Mouse (Mus musculus) CH12.LX (cell line): ENCODE data around the gene Cntrl. TPM values are rescaled to one million over a fixed set of nuclear protein-coding genes. Genes with fewer than 3 reads are reported as not detected.

Experiments
- DNase-seq: peaks from one replicate; pipeline ENCODE4 v3.0.0-alpha.2; 2013; ENCODE audit errors: extremely low read depth
- H3K27ac ChIP-seq: 2 replicates; pipeline ENCODE4 v1.5.1; 2012; ENCODE audit warnings: low read depth, mild to moderate bottlenecking, control low read depth, moderate library complexity; ENCODE audit not compliant: insufficient read depth
- H3K27me3 ChIP-seq: replicated peaks from 2 replicates; pipeline ENCODE3; 2012; ENCODE audit warnings: inconsistent platforms
- H3K36me3 ChIP-seq, 2 experiments: replicated peaks in 1 of 2; 2 replicates each; pipeline versions ENCODE3 to v1.6.1; 2012; ENCODE audit warnings: inconsistent platforms in 1 of 2, low read length in 1 of 2, mild to moderate bottlenecking in 1 of 2, mixed read lengths in 1 of 2, moderate library complexity in 1 of 2; ENCODE audit not compliant: control insufficient read depth in 1 of 2, insufficient read depth in 1 of 2
- H3K4me1 ChIP-seq, 2 experiments: 2 replicates each; pipeline ENCODE4 v1.6.1; 2012; ENCODE audit warnings: inconsistent platforms in 1 of 2, moderate library complexity in 1 of 2; ENCODE audit not compliant: insufficient read depth in 2 of 2, control insufficient read depth in 1 of 2
- H3K4me2 ChIP-seq: 2 replicates; pipeline ENCODE4 v1.6.1; 2012; ENCODE audit warnings: low read depth, mild to moderate bottlenecking, control low read depth; ENCODE audit not compliant: poor library complexity, insufficient read depth, severe bottlenecking
- H3K4me3 ChIP-seq, 3 experiments: fragments of 150-350 bp in 1 of 3; sonication (generic) in 1 of 3; replicated peaks in 1 of 3; 2 replicates each; pipeline versions ENCODE3 to v1.5.1; 2011 to 2012; ENCODE audit warnings: low read depth in 2 of 3, low read length in 2 of 3, mild to moderate bottlenecking in 2 of 3, moderate library complexity in 2 of 3, control low read depth in 1 of 3, improper control_type of control experiment in 1 of 3, inconsistent platforms in 1 of 3, mixed read lengths in 1 of 3; ENCODE audit not compliant: poor library complexity in 1 of 3
- H3K79me2 ChIP-seq: replicated peaks from 2 replicates; pipeline ENCODE4 v1.6.1; 2012; ENCODE audit warnings: mild to moderate bottlenecking, moderate library complexity; ENCODE audit not compliant: control insufficient read depth, poor library complexity, insufficient read depth, severe bottlenecking; ENCODE audit errors: extremely low read depth
- H3K9ac ChIP-seq: 2 replicates; pipeline ENCODE4 v1.6.1; 2012; ENCODE audit warnings: low read depth, mild to moderate bottlenecking, control low read depth, moderate library complexity; ENCODE audit not compliant: insufficient read depth
- H3K9me3 ChIP-seq: replicated peaks from 2 replicates; pipeline ENCODE3; 2012; ENCODE audit warnings: low read length, inconsistent platforms, mixed read lengths
- BHLHE40 ChIP-seq: IDR thresholded peaks from 2 replicates; pipeline ENCODE4 v1.6.1; 2011; ENCODE audit warnings: mild to moderate bottlenecking, low read depth, low read length, improper control_type of control experiment
- EP300 ChIP-seq: IDR thresholded peaks from 2 replicates; pipeline ENCODE4 v1.6.1; 2011; ENCODE audit warnings: low read length, improper control_type of control experiment
- ETS1 ChIP-seq: conservative IDR thresholded peaks from 2 replicates; pipeline ENCODE4 v1.6.1; 2012; ENCODE audit warnings: low read depth, mild to moderate bottlenecking, inconsistent platforms, low read length, improper control_type of control experiment, moderate library complexity
- HCFC1 ChIP-seq: IDR thresholded peaks from 2 replicates; pipeline ENCODE4 v1.6.1; 2012; ENCODE audit warnings: low read depth, mild to moderate bottlenecking, inconsistent platforms, low read length, improper control_type of control experiment
- JUN ChIP-seq: IDR thresholded peaks from 2 replicates; pipeline ENCODE4 v1.6.1; 2011; ENCODE audit warnings: low read depth, mild to moderate bottlenecking, low read length, improper control_type of control experiment, moderate library complexity; ENCODE audit not compliant: insufficient read depth
- JUND ChIP-seq: conservative IDR thresholded peaks from 2 replicates; pipeline ENCODE4 v1.6.1; 2011; ENCODE audit warnings: low read depth, low read length, improper control_type of control experiment
- KAT2A ChIP-seq: IDR thresholded peaks from 2 replicates; pipeline ENCODE4 v1.6.1; 2012; ENCODE audit warnings: low read length, improper control_type of control experiment, inconsistent platforms; ENCODE audit not compliant: insufficient replicate concordance
- MAX ChIP-seq: IDR thresholded peaks from 2 replicates; pipeline ENCODE4 v1.6.1; 2011; ENCODE audit warnings: low read length, improper control_type of control experiment
- MYC ChIP-seq: IDR thresholded peaks from 2 replicates; pipeline ENCODE4 v1.6.1; 2011; ENCODE audit warnings: low read depth, mild to moderate bottlenecking, improper control_type of control experiment, low read length
- RAD21 ChIP-seq: IDR thresholded peaks from 2 replicates; pipeline ENCODE4 v1.6.1; 2011; ENCODE audit warnings: low read depth, mild to moderate bottlenecking, low read length, improper control_type of control experiment, moderate library complexity
- SIN3A ChIP-seq: IDR thresholded peaks from 2 replicates; pipeline ENCODE4 v1.6.1; 2012; ENCODE audit warnings: low read length, improper control_type of control experiment, inconsistent platforms
- SMC3 ChIP-seq: IDR thresholded peaks from 2 replicates; pipeline ENCODE4 v1.6.1; 2011; ENCODE audit warnings: low read depth, low read length, improper control_type of control experiment
- UBTF ChIP-seq: IDR thresholded peaks from 2 replicates; pipeline ENCODE4 v1.6.1; 2012; ENCODE audit warnings: low read depth, mild to moderate bottlenecking, inconsistent platforms, low read length, improper control_type of control experiment, moderate library complexity
- USF2 ChIP-seq: conservative IDR thresholded peaks from 2 replicates; pipeline ENCODE4 v1.6.1; 2011; ENCODE audit warnings: low read depth, low read length, improper control_type of control experiment
- ZKSCAN1 ChIP-seq: IDR thresholded peaks from 2 replicates; pipeline ENCODE4 v1.6.1; 2012; ENCODE audit warnings: low read depth, inconsistent platforms, low read length, improper control_type of control experiment, borderline replicate concordance
- ZMIZ1 ChIP-seq: IDR thresholded peaks from 2 replicates; pipeline ENCODE4 v1.6.1; 2012; ENCODE audit warnings: low read depth, mild to moderate bottlenecking, inconsistent platforms, low read length, improper control_type of control experiment
- ZNF384 ChIP-seq: IDR thresholded peaks from 2 replicates; pipeline ENCODE4 v1.6.1; 2012; ENCODE audit warnings: low read depth, low read length, improper control_type of control experiment, inconsistent platforms
- dilution Hi-C: fragments of 300-500 bp; cut with MboI; formaldehyde crosslinking; loops from 2 replicates; pipeline ENCODE4 v1.14.3; 2020; ENCODE audit warnings: low sequenced_read_pairs; ENCODE audit not compliant: extremely low pct_unique_long_range_greater_than_20kb, extremely low pct_ligation_motif_present
- in situ Hi-C: fragments of 300-500 bp; cut with MboI; formaldehyde crosslinking; loops from 3 replicates; pipeline ENCODE4 v1.14.3; 2019; ENCODE audit warnings: low sequenced_read_pairs, low pct_ligation_motif_present, low pct_unique_long_range_greater_than_20kb, mixed read lengths
- polyA plus RNA-seq: library from polyadenylated mRNA; unstranded; fragments of >175 nt; gene quantifications from 2 replicates; pipeline ENCODE4 v1.2.1, GENCODE M21; 2012; ENCODE audit warnings: low read depth; ENCODE audit not compliant: insufficient read length
- total RNA-seq, 2 experiments: library from RNA; depleted of rRNA; stranded (reverse); fragments of 300-350 nt in 1 of 2; fragments of >200 nt in 1 of 2; gene quantifications; 2 replicates each; pipeline ENCODE4 v1.2.3; 2012 to 2014

The Cntrl gene
- total and polyA plus RNA-seq, 3 experiments = 55.6 to 69.7 (median 64.5) TPM

GRCm38 (mm10) chr2:35222822-35223391, 113.6 kb downstream of the Cntrl start:
- in situ Hi-C loops = loop anchor here (10.0 kb wide), 1 partner anchor 172 kb away; the partner anchor contains the start of gene 4930402F06Rik

GRCm38 (mm10) chr2:35224285-35224684, 115.0 kb downstream of the Cntrl start:
- no peak overlapping the region for H3K27ac ChIP-seq
- TF ChIP-seq MAX (no peak), ZKSCAN1 (no peak), USF2 (no peak), JUND (no peak), UBTF (no peak), MYC (no peak), SIN3A (no peak), SMC3 (no peak)
- dilution Hi-C loops (no loop called here), in situ Hi-C loops (loop anchor here (10.0 kb wide), 1 partner anchor 171 kb away; the partner anchor contains the start of gene 4930402F06Rik)
- DNase-seq = no peak
- H3K36me3 ChIP-seq = no peaks in the 10 kb centered on the region
- H3K4me2 ChIP-seq = no peak overlapping the region
- H3K4me3 ChIP-seq = no peak overlapping the region
- H3K27me3 ChIP-seq = no peaks in the 10 kb centered on the region
- no peak overlapping the region for H3K9ac ChIP-seq
- no peaks in the 10 kb centered on the region for H3K9me3 ChIP-seq
- no peaks in the 10 kb centered on the region for H3K79me2 ChIP-seq
- H3K4me1 ChIP-seq = peaks cover 0 to 6% of the 10 kb centered on the region in 2 experiments; a peak in 1 of 4 replicates

More at GRCm38 (mm10) chr2:35222822-35223391, 113.6 kb downstream of the Cntrl start:
- Histone ChIP-seq H3K9me3 (no peaks in the 10 kb centered on the region), H3K79me2 (no peaks in the 10 kb centered on the region), H3K36me3 (no peaks in the 10 kb centered on the region), H3K4me2 (no peak overlapping the region), H3K9ac (no peak overlapping the region), H3K4me1 (peaks cover 0 to 5% of the 10 kb centered on the region in 2 experiments; a peak in 1 of 4 replicates), H3K27me3 (no peaks in the 10 kb centered on the region), H3K27ac (no peak overlapping the region), H3K4me3 (no peak overlapping the region)
- TF ChIP-seq RAD21 = no peak
- no peak for TF ChIP-seq UBTF
- no peak for TF ChIP-seq JUN
- TF ChIP-seq USF2 = no peak
- no peak for TF ChIP-seq SMC3
- TF ChIP-seq HCFC1 = no peak
- no peak for DNase-seq
- dilution Hi-C loops = no loop called here

- in situ Hi-C loops = loop anchor here (10.0 kb wide), 1 partner anchor 167 kb away; the partner anchor contains the start of gene 4930402F06Rik
Observed at GRCm38 (mm10) chr2:35228145-35228544, 118.9 kb downstream of the Cntrl start.

More at GRCm38 (mm10) chr2:35228145-35228544, 118.9 kb downstream of the Cntrl start:
- Histone ChIP-seq H3K9ac (no peak overlapping the region), H3K9me3 (no peaks in the 10 kb centered on the region), H3K79me2 (no peaks in the 10 kb centered on the region), H3K36me3 (no peaks in the 10 kb centered on the region), H3K27me3 (no peaks in the 10 kb centered on the region), H3K4me3 (no peak overlapping the region), H3K4me1 (peaks cover 6 to 28% of the 10 kb centered on the region in 2 experiments), H3K27ac (no peak overlapping the region), H3K4me2 (no peak overlapping the region)
- no peak for DNase-seq
- TF ChIP-seq ZNF384 (no peak), ETS1 (no peak), KAT2A (no peak), JUND (no peak), JUN (no peak), ZMIZ1 (no peak), EP300 (no peak), BHLHE40 (no peak)
- dilution Hi-C loops = no loop called here
